Mouse (Mus musculus) bone marrow, adult 2 months (tissue): ENCODE results near the gene Hoxa7.

Source experiments
- CTCF ChIP-seq: fragments of 200-500 bp; IDR thresholded peaks from 2 replicates; pipeline ENCODE4 v1.5.1; 2011; ENCODE audit warnings: low read length, control low read depth; ENCODE audit not compliant: control insufficient read depth, insufficient read depth
- POLR2A ChIP-seq: fragments of 200-500 bp; IDR thresholded peaks from 2 replicates; pipeline ENCODE4 v1.6.1; 2011; ENCODE audit warnings: low read depth, mild to moderate bottlenecking, control low read depth, low read length, borderline replicate concordance; ENCODE audit not compliant: control insufficient read depth

GRCm38 (mm10) chr6:52180726-52181125, 40.9 kb downstream of the Hoxa7 start:
- TF ChIP-seq POLR2A (no peak), CTCF (no peak)
